Mouse (Mus musculus): Measurements from ENCODE around the gene Mamdc4. TPM values are rescaled to one million over a fixed set of nuclear protein-coding genes. Genes with fewer than 3 reads are reported as not detected.

The Mamdc4 gene
- polyA plus RNA-seq (2015; fragmentation: Nextera tagmentation; extraction: Ambion mirVana): 0.53 and 1.0 TPM in 2 replicates

DNA sequence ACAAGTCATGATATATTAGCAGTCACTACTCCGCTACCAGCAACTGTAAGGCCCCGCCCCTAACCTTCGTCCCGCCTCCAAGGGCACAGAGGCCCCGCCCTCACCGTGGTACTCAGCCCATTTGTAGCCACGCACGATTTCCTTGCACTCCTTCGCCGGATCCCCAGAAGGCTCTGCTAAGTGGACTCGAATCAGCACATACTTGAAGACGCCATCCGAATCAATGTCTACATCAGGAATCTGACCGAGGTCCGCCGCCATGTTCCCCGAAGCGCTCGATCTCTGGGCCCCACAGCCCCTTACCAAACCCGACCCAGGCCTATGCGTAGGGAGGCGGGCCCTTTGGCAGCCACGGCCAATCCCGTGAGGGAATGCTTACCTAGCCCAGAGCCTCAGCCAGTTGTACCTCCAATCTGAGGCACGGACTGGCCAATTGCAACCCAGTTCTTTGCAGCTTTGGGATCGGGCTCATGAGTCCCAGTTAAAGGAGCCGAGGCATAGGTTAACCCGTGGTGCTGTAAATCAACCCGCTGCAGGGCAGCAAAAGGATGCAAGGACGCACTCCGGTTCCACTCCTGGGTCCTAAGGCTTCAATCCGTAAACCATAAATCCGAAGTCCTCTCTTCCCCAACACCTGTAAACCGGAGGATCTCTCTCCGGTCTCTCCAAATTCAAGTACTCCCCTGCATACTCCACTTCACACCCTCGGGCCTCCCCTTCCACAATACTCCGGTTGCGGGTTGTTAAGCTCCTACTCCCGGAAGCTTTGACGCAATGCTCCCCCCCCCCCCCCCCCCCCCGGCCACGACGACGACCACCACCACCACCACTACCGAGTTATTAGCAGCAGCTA lies at the start of gene Mamdc4, which contains the start of gene Phpt1:
Gene Mamdc4, minus strand, starts transcription at position 267 of the 853 bp plus-strand sequence.
Gene Phpt1, minus strand, starts transcription at position 646 of the 853 bp plus-strand sequence.
- peak; percentile 98 for DNase-seq (ENCODE audit: low spot score)

DNA sequence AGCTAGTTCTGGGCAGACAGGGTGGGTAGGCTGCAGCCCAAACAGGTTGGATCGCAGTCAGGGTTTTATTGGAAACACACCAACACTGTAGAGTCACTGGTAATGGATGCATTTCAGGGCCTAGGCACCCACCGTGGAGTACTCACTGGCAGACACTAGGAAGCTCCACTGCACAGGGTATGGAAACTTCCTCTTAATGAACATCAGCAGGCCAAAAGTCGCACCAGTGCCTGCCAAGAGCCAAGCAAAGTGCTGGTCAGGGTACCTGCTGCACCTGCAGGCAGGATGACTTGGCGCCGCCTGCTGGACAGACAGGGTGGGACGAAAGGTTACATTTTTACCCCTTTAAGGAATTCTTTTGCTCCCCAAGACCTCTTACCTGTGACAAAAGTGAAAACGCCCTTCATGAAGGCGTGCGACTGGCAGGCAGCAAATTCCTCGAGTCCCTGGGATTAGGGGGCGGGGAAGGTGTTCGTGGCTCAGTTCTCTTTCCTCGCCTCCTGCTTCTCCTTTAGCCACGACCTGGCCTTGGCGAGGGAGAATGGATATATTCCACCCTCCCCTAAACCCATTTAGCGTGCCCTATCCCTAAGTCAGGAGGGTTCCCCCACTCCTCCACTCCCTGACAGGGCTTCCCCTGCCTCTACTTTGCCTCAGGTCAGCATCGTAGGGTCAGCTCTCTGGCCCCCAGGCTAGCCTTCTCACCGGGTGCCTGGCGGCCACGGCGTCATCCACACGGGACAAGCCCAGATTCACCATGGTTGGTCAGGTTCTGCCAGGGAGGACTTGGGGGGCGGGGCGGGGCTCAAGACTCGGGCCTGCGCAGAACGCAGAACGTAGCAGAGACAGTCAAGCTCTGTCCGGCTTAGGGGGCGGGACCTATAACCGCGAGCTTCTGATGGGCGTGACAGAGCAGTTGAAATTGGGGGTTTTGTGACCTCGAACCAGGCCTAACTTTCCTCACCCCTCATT lies 46.9 kb upstream of the Mamdc4 start, which contains the start of gene Tmem141:
Gene Tmem141, minus strand, starts transcription at position 777 of the 972 bp plus-strand sequence.
- peak; percentile 63 for DNase-seq (ENCODE audit: low spot score)

DNA sequence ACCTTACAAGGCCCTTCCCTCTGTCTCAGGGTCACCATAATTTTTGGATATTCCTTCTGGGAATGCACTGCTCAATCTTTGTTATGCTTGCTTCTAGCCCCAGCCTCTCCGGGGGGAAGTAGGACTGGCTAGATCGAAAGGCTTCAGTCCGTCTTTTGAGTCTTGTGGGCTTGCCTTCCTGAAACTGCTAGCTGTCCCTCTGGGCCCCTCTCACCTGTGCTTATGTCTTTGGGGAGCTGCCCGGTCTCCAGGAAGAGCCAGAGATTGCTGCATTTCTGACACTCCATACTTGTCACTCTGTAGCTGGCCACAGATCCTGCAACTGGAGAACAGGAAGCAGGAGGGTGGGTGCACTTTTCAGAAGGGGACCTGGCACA lies 46.2 kb upstream of the Mamdc4 start:
- no peak for DNase-seq (ENCODE audit: low spot score)

DNA sequence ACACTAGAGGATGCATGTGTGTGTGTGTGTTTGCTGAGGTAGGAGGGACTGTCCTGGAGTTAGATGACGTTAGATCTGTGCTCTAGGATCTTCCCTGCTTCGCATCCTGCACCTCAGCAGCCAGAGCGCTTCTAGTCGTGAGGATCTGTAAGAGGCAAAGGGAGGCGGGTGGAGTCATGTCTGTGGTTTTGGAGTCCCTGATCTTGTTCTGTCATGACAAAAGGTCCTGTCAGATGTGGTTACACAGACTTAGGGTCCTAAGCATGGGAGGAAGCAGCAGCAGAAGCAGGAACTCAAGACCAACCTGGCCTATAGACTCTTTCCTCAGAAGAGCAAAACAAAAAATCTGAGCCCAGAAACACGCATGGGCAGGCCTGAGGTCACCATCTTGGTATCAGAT lies 45.7 kb upstream of the Mamdc4 start:
- DNase-seq (ENCODE audit: low spot score): peak; percentile 68

DNA sequence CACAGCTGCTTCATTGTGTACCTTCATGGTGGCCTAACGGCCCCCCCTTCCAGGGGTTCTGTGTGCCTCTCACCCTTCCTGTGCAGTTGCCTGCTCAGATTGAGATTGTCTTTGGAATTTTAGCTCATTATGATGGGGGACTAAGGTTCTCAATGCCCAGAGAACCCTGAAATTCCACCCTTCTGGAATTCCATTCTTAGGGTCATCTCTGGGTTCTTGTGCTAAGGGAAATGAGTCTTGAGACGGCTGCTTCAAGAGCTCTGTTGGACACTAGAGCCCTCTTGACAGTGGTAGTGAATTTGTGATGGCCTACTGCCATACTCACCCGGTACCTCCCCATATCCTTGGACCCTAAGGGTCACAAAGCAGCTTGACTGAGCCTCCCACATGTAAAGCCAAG lies 42.9 kb upstream of the Mamdc4 start, which contains the start of gene Ccdc183:
Gene Ccdc183, minus strand, starts transcription at position 101 of the 400 bp plus-strand sequence.
- DNase-seq (ENCODE audit: low spot score): no peak

DNA sequence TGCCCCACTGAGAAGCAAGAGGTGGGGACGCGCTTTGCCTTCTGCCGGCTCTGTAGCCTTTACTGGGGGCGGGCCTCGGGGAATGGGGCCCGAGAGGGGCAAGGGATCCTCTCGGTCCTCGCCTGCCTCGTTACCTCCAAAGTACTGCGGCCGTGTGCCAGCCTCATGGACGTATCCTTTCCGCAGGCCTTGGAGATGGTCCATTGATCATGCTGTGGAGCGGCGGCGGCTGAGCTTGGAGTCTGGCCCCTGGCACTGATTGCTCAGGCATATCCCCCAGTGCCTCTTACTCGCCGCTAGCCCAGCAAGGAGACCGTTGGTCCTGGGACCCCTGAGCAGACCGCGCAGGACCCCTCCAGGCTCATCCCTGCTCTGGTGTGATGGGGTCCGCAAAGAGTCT lies 41.8 kb upstream of the Mamdc4 start:
- no peak for DNase-seq (ENCODE audit: low spot score)

DNA sequence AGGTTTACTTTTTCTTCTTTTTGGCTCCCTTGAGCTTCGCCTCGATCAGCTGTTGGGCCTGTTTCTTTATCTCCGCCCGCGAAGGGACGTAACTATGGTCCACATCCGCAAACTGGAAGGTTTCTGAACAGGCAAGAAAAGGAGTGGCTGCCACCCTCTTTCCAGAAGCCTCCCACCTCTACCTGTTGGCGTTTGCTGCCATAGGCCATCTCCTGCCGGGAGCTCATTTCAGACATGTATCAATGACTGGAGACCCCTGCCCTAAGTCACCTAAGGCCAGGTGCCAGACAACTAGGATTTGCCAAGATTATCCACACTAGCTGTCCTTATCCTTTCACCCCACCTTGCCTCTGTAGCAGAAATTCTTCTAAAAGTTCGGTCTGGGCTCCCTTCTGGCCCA lies 34.0 kb upstream of the Mamdc4 start:
- no peak for DNase-seq (ENCODE audit: low spot score)

DNA sequence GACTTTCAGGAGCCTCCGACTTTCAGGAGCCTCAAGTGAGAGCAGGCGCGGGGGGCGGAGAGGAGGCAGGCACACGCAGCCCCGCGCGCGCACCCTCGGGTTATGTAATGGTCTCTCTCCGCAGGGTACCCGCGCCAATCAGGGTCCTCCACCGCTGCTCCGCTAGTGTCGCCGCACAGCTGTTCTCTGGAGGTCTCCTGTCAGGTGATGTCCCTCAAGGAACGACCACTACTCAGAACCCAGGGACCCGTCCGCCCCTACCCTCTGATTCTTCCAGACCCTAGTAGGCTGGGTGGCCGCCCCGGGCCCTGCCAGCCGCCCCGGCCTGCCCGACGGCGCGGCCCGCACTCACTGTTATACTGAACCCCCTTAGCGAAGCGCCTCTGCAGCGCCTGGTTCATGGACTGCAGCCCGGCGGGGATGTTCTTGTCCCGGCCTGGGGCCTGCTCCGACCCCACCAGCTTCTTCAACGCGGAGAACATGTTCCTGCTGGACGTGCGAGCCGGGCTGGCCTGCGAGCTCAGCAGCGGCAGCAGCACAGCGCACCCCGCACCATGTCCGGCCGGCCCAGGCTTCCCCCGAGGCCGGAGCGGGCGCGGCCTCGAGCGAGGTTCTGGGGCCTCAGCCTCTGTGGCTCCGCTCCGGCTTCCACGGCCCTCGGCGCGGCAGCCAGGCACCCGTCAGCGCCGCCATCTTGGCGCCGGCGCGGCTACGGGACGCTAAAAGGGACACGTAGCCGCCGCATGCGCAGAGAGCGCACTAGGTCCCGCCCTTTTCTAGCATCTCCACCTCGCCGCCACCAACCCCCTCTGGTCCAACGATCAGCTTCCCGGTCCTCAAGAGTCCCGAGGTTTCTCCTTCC lies 33.3 kb upstream of the Mamdc4 start, which contains the start of gene Rabl6:
Gene Rabl6, minus strand, starts transcription at position 761 of the 862 bp plus-strand sequence.
- peak; percentile 89 for DNase-seq (ENCODE audit: low spot score)

DNA sequence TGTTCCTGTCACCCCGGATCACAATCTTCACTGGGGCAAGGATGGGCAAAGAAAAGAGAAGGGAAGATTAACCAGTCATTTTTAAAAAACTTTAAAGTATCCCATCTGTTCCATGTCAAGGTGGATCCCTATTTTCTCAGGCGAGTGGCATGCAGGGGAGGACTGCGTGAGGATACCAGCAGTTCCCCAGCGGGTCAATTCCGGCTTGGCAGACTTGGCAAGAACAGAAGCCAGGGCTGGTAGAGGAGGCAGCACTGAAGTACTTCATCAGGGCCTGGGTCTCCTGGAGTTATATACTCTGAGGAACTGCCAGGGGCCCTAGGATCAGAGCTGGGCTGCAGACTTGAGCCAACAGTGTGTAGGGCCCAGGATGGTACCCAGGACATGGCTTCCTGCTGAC lies 27.9 kb upstream of the Mamdc4 start:
- DNase-seq (ENCODE audit: low spot score): no peak

DNA sequence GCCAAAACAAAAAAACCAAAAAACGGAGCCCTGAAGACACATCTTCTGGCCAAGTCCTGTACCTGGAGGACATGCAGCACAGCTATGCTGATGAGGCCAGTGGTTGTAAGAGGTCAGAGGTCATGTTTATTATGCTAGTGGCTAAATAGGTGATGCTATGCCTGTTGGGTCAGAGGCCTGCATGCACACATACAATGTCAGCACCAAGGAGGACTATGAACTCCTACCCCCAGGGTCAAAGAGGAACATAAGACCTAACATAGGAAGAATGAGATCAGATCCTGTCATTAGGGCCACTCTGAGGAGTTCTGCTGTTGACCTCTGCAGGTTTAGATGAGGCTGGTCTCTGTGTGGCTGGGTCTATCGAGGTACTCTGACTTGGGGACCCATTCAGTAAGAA lies 25.4 kb upstream of the Mamdc4 start:
- DNase-seq (ENCODE audit: low spot score): no peak

DNA sequence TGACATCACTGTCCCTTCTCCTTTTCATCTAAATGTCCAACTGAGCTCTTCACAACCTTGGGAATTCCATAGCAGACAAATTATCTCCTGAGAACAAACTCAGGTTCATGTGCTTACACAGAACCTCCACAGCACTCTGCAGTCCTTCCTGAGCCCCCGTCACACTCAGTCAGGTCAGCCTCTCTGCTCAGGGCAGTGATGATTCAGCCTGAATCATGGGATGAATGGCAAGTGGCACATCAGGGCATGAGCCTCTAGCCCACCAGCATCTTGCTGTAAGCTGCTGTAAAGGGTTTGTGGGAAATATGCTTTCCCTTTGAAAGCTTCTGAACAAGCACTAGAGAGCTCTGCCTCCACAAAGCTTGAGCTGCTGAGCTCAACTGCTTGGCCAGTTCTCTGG lies 24.1 kb upstream of the Mamdc4 start:
- no peak for DNase-seq (ENCODE audit: low spot score)

DNA sequence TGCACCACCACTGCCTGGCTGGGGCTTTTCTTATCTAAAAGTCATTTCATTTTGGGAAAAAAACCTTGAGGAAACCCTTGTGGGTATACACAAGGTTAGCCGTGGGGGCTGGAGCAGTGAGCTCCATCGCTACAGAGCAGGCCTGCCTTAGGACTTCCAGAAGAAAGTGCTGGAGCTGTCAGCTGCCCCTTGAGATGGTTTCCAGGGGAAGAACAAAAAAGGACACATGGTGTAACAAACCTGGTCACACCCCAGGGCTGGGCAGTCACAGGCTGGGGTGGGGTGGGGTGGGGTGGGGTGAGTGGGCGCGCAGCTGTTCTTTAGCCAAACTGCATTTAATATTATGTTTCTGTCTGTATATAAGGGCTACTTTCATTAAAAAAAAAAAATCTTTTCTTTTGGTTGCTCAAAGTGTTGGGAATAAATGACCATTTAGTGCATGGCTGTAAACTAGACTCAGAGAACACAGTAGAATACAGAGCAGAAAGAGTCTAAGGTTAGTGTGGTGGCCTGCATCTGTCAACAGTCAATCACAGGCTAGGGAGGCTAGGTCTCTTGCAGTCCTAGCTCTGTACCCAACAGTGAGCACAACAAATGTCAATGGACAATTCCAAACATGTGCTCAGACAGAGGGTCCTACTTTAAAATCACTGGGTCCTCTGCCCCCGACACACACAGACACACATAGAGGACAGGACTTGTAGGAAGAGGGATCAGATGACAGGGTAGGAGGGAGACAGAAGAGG lies 22.3 kb upstream of the Mamdc4 start:
- DNase-seq (ENCODE audit: low spot score): no peak

DNA sequence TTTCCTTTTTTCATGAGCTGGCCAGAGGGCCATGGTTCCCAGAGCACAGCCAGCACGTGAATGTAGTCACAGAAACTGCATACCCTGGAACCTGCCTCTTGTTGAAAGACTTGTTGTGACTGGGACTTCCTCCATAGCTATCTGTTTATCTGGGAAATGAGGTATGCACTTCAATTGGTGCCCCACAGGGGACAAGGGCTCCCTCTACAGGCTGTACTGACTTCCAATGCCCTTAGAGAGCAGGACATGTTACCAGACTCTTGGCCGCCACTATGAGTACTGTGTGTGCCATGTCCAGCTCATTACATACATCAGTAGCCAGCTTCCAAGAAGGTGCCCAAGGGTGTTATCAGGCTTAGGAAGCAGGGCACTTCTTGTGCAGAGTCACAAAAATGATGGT lies 17.2 kb upstream of the Mamdc4 start:
- DNase-seq (ENCODE audit: low spot score): peak; percentile 56

DNA sequence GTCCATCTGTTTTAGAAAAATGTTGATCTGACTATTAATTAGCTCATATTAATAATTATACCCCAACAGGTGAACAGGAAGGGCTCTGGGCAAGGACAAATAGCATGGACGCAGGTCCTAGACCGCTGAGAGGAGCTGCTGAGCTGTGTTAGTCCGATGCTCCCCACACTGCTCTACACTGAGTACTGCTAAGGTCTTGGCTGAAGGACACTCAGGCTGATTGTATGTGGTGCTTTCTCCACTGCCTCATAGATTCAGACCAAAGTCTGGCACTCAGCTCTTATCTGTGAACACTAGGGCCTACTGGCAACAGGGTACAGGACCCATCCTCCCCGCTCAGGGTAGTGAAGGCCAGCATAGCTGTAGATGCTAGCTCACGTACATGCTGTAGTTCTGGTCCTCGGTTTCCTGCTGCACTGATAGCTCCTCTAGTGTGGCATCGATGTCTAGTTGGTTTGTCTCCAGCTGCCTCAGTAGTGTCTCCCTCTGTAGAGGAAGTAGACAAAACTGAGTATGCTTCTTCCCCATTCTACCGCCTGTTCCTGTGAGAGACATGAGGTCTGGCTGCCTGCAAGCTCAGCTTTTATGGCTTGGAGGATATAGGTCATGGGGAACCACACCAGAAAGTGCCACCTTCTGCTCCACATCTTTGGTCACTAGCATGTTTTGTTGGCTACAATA lies 13.7 kb upstream of the Mamdc4 start:
- no peak for DNase-seq (ENCODE audit: low spot score)

DNA sequence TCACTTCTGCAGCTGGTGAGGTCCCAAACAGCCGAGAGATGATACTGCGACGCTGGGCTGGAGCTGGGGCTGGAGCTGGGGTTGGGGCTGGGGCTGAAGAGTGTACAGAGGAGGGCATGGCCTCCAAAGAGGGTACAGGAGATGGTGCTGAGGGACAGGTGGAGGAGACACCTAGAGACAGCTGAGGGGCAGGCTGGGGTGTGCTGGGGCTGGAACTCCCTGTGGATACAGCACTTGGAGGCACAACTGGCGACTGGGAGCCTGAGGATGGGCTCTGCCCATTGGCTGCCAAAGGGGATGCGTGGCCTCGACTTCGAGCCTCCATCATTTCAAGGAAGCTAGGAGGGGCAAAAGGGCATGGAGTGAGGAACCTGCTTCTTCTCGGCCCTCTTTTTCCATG lies 12.6 kb upstream of the Mamdc4 start:
- no peak for DNase-seq (ENCODE audit: low spot score)

DNA sequence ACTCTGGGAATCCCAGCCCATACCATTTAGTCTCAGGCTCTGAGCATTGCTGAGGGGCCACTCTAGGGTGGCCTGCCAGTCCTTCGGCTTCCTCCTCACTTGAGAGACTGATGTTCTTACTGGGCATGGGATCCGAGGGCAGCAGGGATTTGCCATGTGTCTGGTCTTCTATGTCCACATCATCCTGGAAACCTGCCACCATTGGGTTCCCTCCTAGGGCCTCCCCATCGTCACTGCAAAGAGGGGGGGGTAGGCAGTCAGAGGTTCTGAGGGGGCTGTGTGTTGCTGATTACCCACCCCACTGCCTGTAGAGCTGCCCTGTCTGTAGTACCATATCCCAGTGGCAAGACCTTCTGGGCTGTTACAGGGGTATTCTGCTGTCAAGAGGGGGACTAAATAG lies 11.0 kb upstream of the Mamdc4 start:
- no peak for DNase-seq (ENCODE audit: low spot score)

DNA sequence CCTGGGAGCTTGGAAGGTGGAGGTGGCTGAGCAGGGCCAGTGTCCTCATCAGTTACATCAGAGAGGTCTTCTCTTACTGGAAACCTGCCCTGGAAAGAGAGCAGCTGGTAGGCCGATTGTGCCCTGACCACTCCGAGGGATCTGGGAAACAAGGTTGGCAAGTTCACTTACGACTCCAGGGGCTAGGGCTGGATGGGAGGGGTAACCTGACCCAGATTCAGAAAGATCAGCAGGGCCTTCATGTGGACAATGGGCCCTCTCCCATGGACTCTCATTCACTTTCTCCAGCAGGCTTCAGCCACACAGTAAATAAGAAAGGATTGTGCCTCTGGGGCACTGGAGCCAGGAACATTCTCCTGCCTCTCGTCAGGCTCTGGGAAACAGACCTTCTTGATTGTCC lies 10.2 kb upstream of the Mamdc4 start:
- DNase-seq (ENCODE audit: low spot score): no peak

DNA sequence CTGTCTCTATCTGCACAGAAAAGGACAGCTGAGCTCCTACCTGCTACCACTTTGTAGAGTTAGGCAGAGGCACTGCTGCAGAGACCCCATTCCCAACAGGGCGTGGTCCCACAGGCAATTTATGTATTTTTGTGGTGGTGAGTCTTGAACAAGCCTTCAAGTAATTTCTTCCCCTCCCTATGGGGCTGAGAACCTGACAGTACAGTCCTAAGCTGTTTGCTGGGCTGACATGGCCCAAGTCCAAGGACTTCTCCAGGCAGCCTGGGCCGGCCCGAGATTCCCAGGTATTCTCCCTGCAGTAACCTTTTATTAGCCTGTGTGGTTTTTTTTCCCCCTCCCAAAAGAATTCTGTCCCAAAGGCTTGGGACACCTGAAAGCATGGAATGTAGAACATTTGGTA lies 9.5 kb upstream of the Mamdc4 start:
- DNase-seq (ENCODE audit: low spot score): no peak

DNA sequence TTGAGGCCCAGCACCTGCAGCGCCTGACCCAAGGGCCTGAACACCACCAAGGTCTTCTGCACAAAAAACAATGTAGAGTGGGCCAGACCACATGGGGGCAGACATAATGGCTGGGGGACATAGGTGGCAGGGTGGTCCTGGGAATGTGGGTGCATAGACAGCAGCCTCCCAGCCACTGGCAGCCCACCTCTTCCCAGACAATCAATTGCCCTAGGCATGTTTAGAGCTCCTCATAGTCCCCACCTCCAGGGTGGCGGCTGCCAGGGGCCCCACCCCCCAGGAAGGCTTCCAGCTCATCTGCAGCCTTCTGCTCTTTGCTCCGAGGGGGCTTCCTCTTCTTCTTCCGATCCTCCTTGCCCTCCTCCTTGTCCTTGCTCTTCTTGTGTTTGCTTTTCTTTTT lies 8.9 kb upstream of the Mamdc4 start:
- DNase-seq (ENCODE audit: low spot score): no peak

DNA sequence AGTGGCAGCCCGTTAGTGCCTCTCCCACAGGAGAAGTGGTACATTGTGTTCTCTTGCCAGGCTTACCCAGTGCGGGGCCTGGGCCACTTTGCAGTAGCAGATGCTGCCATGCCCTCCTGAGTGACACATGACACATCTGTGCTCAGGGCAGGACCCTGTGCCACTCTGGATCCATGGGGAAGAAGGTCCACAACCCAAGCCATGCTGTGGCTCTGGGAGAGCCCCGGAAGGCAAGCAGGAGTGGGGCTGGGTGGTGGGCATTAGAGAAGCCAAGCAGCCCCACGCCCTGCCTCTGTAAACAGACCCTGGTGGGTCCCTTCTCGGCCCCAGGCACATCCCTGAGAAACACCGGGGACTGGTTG lies 8.5 kb upstream of the Mamdc4 start:
- no peak for DNase-seq (ENCODE audit: low spot score)
